Mouse (Mus musculus) monocyte, adult 5-6 weeks (primary cell): Measurements from ENCODE around the gene Ercc8. TPM values are rescaled to one million over a fixed set of nuclear protein-coding genes. Genes with fewer than 3 reads are reported as not detected.

Experiments used
- ATAC-seq: fragments of 153-309, 156-312 bp; replicated peaks from 2 replicates; pipeline ENCODE4 v1.8.0; 2017; ENCODE audit warnings: mild to moderate bottlenecking; ENCODE audit not compliant: low TSS enrichment, insufficient number of reproducible peaks, severe bottlenecking, poor library complexity, low FRiP score
- total RNA-seq: library from RNA; stranded (forward); fragments of 200-1000, 200-491, 200-594 nt; gene quantifications from 3 replicates; pipeline ENCODE4 v1.2.3, GENCODE M21; 2017

Ercc8 gene
- total RNA-seq, 1 experiment from 2014 or later = 15.7 TPM

DNA sequence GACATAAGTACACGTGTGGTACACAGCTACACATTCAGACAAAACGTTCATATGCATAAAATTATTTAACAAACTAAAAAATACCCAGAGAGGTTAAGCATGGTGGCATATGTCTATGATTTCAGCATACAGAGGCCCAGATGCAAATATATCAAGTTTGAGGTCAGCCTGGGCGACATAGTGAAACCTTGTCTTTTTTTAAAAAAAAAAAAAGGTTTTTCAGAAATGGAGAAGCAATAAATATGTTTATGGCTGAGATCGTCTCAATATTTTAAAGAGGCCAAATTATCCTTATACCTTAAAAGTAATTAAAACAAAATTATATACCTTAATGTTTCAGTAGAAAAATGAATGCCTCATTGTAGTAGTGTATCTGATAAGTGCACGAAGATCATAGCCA lies 49.6 kb downstream of the Ercc8 start:
- no peak for ATAC-seq

DNA sequence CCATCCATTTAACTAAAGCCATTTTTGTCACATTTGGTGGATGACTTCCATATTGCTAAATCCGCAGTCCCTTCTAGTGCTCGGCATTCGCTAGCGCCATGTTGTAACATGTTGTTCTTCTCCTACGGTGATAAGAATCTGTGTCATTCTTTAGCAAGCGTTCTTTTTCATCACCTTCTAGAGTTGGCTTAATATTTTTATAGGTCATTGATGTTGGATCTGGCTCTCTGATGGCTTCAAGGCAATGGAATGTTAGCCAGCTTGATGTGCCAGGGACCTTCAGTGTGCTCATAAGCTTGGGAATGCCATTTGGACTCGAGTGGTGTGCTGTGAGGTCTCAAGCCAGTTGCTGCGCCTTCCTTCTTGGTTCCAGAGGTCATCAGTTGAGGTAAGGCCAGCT lies 52.4 kb downstream of the Ercc8 start:
- ATAC-seq = no peak

DNA sequence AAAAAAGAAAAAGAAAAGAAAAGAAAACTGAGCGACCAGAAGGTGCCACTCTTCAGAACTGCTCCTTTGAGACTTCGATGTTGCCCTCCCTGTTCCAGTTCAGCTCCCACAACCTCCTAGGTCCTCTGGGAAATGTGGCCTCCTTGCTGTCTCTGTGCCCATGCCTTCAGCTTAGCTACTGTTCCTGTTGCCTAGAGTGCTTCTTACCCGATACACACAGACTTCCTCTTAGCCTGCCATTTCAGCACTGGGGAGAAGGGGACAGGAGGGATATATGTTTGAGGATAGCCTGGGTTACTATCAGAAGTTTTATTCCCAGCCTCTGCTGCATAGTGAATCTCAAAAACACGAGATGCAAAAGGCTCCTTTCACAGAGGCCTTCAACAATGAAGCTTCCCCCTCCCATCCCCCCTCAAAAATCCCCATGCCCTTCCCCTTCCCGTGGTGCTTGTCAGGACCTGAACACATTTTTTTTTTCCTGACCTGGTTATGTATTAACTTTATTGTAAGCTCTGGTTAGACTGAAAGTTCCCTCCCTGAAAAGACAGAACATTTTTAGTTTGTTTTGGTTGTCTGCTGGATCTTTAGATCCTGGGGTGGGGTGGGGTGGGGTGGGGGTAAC lies 54.0 kb downstream of the Ercc8 start:
- ATAC-seq = no peak

DNA sequence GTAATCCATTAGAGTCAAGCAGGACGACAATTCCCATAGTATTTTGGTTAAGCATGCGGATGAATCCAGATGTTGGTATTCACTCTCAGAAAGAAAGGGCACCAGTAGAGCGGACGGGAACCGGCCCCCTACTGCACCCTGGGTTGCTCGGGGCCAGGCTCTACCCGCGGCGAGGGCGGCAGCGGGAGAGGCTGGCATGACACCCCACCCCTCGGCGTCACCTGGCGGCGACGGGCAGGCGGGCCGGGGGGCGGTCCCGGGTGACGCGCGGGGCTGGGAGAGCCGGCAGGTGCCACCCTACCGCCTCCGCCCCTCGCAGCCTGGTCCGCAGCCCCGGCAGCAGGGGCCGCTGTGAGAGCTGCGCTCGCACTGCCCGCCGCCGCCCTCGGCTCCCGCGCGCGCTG lies 55.6 kb downstream of the Ercc8 start, which contains the start of gene Elovl7:
Elovl7 (plus strand) TSS at position 324 of the 404 bp plus-strand sequence.
- peak; percentile 63 for ATAC-seq

DNA sequence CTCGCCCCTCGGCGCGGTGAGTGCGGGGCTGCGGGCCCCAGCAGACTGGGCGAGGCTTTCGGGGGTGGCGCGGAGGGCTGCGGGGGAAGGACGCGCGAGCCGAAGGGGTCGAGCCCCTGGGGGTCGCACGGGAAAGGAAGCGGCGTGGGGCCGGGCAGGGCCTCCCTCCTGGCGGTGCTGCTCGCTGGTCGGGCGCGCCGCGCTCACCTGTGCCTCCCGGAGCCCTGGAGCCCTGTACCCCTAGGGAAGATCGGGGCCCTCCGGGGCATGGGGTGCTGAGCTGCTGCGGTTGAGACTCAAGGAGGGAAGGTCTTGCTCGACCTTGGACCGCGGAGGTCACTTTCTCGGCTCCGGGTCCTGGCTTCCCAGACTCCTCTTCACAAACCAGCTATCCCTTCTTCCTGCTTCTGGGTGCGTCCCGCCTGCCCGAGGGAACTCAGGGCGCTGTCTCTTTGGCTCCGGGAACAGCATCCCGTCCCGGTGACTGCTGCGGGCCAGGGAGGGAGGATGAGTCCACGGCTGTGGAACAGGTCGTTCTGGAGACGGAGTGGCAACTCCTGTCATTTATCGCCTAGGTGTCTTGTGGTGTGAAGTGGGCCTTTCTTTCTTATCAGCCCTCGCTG lies 56.1 kb downstream of the Ercc8 start:
- peak; percentile 37; the same call in 1 of the 2 replicates for ATAC-seq

DNA sequence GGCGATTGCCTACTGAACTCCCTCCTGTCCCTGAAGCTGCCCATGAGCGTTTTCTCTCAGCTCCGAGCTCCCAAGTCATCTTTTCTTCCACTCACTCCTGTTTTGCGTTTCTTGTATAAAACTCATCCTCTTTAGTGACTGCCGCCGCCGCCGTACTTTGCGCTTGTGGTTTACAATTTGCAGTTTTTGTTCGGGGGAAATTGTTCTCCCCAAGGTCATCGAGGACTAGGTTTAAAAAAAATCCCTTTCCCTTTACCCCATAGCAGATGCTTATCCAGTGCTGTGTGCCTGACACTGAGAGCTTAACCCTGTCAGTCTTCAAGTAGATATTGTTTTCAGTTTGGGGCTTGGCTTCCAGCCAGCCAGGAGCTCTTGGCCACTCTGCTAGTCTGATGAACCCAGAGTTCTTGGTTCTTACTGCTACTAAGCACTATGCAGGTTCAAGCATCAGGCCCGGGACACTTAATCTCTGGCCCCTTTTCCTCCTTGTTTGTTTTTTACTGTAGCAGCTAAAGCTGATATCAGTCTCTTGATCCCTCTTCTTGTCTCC lies 56.8 kb downstream of the Ercc8 start:
- ATAC-seq = no peak

DNA sequence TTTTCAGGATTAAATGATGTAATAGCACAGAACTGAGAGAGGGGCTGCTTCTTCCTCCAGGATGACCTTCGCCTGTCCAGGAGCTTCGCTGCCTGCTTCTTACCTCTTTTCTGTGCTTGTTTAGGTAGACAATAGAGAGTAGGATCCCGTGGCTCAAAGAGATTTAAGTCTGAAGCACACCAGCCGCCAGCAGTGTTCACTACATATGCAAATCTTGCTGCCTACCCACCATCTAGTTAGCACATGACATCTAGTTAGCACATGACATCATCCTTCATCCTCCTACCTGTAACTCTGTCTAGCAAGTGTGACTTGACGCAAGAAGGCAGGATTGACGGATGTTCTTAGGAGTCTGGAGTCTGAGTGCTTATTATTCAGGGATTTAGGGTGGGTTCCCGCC lies 61.2 kb downstream of the Ercc8 start:
- ATAC-seq = no peak

DNA sequence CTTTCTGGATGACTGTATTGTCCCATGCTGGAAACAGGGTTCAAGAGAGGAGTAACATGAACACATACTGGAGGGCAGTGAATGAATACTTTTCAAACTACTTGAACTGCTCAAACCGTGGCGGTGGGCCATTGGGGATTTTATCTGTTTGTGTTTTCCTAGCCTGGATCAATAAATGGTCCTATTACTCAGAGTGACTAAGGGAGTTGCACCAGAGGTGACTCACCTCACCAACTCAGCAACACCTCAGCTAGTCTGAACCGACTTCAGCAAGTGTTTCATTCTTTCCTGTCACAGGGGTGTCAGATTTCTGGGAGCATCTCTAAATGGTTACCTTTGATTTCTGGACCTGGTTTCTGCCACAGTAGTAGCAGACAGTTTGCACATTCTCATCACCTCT lies 70.7 kb downstream of the Ercc8 start:
- ATAC-seq = no peak

DNA sequence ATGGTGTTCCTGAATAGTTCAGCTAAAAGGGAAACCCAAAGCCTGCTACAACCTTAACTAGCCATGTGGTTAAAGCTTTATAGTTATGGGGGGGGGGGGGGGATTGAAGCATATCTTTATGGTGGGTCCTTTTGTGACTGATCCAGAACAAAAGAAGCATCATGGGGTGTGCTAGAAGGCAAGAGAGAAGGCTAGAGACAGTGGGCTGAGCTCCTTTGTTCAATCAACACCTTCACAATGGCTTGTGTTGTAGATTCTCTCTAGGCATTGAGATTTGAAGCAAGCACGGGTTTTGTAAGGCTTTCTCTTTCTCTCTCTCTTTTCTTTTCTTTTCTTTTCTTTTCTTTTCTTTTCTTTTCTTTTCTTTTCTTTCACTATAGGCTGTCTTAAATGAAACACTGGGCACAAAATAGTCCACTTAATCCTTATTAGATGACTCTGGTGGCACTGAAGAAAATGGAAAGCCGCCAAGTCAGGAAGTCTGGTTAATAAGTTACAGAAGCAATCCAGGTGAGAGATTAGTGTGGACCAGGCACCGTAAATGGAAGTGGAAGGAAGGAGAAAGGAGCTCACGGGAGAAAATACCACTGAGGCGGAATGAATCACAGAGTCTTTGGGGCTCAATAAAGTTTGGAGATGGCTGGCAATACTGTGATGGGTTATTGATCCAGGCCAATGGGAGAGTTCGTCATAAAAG lies 71.3 kb downstream of the Ercc8 start:
- no peak for ATAC-seq

DNA sequence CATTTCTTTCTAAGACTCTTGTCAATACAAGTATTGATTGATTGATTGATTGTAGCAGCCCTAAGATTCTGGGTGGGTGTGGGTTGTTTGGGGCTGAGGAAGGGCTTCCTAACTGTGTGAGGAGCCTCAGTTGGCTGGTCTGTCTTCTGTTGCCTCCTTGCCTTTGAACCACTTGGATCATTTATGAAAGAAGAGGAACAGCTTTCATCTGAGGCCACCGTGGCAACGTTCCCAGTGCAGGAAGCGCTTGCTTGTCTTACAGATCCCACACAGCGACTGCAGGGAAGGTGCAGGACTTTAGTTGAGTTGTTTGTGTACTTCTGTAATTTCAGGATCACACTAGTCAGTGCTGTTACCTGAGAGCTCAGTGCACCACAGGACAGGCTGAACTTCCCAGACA lies 81.5 kb downstream of the Ercc8 start:
- no peak for ATAC-seq

DNA sequence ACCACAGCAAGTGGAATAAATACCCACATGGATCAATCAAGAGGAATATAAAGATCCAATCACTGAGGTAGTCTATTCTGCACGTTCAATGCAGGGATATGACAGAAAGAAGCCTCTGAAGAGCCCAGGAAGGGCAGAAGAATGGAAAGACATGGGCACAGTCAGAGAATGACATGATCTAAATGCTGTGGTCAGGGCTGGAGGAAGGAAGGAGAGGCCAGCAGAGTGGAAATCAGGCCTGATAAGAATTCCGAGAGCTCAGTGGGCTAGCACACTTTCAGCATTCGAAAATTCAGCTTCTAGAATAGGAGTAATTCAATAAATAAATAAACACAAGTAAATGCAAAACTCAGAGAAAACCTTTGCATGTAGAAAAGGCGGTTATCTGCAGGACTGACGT lies 83.2 kb downstream of the Ercc8 start:
- no peak for ATAC-seq

Other genes with a start within 250 kb of the Ercc8 start
- gene Smim15, start 114.3 kb upstream of the Ercc8 start, total RNA-seq = 119 to 177 TPM (median 170 TPM) in 3 replicates
- 11.4 to 19.9 TPM (median 19.1 TPM) in 3 replicates for gene Ndufaf2, start 108 bp upstream of the Ercc8 start, total RNA-seq
- 1.7 to 8.5 TPM (median 3.8 TPM) in 3 replicates for gene Elovl7, start 55.7 kb downstream of the Ercc8 start, total RNA-seq
- 0.11 to 8.3 TPM (median 7.0 TPM) in 3 replicates for gene Depdc1b, start 157.6 kb downstream of the Ercc8 start, total RNA-seq